Mouse (Mus musculus): ENCODE data around the gene Gm10338.
"Not testable (repeated sequence)": the region's sequence is repeated elsewhere in the genome, so short reads cannot be mapped to it uniquely, and the experiment has no call there.

Gm10338 gene

DNA sequence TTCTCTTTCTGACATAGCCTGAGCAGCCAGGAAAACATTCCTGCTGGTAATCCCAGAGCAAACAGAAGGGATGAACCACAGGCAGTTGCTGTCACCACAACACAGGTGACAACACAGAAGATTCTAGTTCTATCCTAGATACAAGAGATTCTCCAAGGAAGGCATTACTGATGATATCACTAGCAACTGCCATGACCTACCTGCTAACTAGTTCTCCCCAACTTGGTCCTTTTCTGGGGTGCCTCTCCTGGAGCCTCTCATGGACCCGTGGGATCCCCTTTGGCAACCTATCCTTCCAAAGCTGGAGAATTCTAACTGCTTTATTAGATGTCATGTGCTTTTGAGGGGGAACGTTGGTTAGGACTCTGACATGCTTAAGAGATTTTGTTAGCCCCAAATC is at the start of gene Gm10338:
Gm10338 (minus strand) TSS at position 101 of the 400 bp plus-strand sequence.
- DNase-seq (ENCODE audit: extremely low read depth, low read depth, low spot score): not testable (repeated sequence)

DNA sequence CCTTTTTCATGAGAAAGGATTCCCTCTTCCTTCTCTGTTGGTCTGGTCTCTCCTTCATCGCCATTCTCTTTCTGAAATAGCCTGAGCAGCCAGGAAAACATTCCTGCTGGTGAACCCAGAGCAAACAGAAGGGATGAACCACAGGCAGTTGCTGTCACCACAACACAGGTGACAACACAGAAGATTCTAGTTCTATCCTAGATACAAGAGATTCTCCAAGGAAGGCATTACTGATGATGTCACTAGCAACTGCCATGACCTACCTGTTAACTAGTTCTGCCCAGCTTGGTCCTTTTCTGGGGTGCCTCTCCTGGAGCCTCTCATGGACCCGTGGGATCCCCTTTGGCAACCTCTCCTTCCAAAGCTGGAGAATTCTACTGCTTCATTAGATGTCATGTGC is 48.5 kb upstream of the Gm10338 start, which contains the start of gene Gm10128:
Gm10128 (minus strand) TSS at position 101 of the 400 bp plus-strand sequence.
- DNase-seq (ENCODE audit: extremely low read depth, low read depth, low spot score): not testable (repeated sequence)

DNA sequence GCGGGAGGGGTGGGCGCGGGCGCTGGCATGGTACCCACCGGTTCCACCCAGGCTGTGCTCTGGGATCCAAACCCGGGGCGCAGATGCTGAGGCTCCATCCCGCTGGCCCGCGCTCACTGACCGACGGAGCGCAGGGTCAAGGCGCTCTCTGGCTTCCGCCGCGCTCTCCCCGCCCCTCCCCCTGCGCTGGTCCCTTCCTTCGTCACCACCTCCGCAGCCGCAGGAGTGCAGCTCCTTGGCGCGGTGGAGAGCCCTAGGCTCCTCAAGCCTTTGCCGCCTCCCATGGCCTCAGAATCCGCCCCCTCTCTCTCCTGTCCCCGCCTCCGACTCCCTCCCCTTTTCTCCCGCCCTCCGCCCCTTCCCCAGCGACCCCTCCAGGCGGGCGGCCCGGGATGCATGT is 27.0 kb downstream of the Gm10338 start, which contains the start of gene Gm3558:
Gm3558 (minus strand) TSS at position 185 of the 400 bp plus-strand sequence.
- not testable (repeated sequence) for DNase-seq (ENCODE audit: extremely low read depth, low read depth, low spot score)

DNA sequence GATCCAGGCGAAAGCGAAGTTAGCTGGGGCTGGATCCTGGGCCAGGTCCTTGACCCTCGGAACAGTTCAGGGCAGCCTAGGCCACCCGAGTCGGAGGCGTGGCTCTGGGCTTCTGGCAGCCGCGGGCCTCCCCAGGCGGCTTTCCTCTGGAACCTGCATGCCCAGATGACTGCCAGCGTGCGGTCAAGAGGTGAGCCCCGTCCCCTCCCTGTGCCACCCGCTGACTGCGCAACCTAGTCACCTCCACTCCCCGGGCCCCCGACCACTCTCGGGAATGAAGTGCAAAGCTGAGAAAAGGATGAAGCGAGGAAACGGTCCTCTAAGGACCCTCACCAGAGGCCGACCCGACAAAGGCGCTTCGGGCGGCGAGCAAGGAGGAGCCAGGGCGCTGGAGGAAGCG is 27.5 kb downstream of the Gm10338 start:
- DNase-seq (ENCODE audit: extremely low read depth, low read depth, low spot score): not testable (repeated sequence)

DNA sequence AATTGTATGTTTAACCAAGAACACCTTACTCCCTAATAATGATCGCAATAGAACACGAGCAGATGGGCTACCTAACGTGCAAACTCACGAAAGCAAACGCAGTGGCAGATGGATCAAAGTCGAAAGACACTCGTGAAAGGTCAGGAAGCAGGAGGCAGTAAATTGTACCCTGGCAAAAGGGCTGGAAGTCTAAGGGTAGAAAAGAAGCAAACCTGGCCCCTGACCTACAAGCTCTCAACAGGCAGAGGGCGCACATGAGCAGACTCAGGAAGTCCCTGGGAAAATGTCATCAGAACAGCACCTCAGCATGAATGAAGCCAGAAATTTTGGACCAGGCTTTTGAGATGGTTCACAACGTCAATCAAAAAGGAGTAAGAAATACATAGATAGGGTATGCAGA is 28.1 kb downstream of the Gm10338 start:
- not testable (repeated sequence) for DNase-seq (ENCODE audit: extremely low read depth, low read depth, low spot score)
